Mouse (Mus musculus) lung, adult 2 months (tissue): ENCODE data around the gene Cpvl.

Experiments
- CTCF ChIP-seq: fragments of 200-500 bp; IDR thresholded peaks from 2 replicates; pipeline ENCODE4 v1.5.1; 2011; ENCODE audit warnings: mild to moderate bottlenecking, low read length, control low read depth; ENCODE audit not compliant: insufficient read depth
- POLR2A ChIP-seq: fragments of 200-500 bp; IDR thresholded peaks from 2 replicates; pipeline ENCODE4 v1.6.1; 2011; ENCODE audit warnings: low read depth, mild to moderate bottlenecking, control low read depth, low read length, borderline replicate concordance; ENCODE audit errors: extremely low read depth

- TF ChIP-seq POLR2A (no peak), CTCF (no peak)
Measured at GRCm38 (mm10) chr6:53973468-53973867, 5.0 kb downstream of the Cpvl start.
